Mouse (Mus musculus) fibroblast of lung, adult 2 months (primary cell): Measurements from ENCODE around the gene Gba2.
"Not testable (repeated sequence)": the region's sequence is repeated elsewhere in the genome, so short reads cannot be mapped to it uniquely, and the experiment has no call there.

Experiments used
- DNase-seq: peaks from one replicate; pipeline ENCODE4 v3.0.0-alpha.2; 2011; ENCODE audit warnings: low read depth

Gba2 gene

GRCm38 (mm10) chr4:43578376-43579204 lies at the start of gene Gba2, which contains the start of gene Rgp1:
Gene Gba2, minus strand, starts transcription at chr4:43578873.
Gene Rgp1, plus strand, starts transcription at chr4:43578715.
- DNase-seq = no peak

GRCm38 (mm10) chr4:43620146-43620778 lies 41.6 kb upstream of the Gba2 start:
- DNase-seq = no peak

GRCm38 (mm10) chr4:43613060-43613730 lies 34.5 kb upstream of the Gba2 start:
- DNase-seq = no peak

- DNase-seq = no peak
Measured at GRCm38 (mm10) chr4:43612534-43612933, 33.9 kb upstream of the Gba2 start.

GRCm38 (mm10) chr4:43604751-43605685 lies 26.3 kb upstream of the Gba2 start:
- no peak for DNase-seq

GRCm38 (mm10) chr4:43604099-43604498 lies 25.4 kb upstream of the Gba2 start:
- DNase-seq = no peak

GRCm38 (mm10) chr4:43600195-43600934 lies 21.7 kb upstream of the Gba2 start:
- no peak for DNase-seq

- DNase-seq = no peak
Measured at GRCm38 (mm10) chr4:43598650-43599380, 20.1 kb upstream of the Gba2 start.

- no peak for DNase-seq
Measured at GRCm38 (mm10) chr4:43598200-43598599, 19.5 kb upstream of the Gba2 start.

- DNase-seq = not testable (repeated sequence)
Measured at GRCm38 (mm10) chr4:43596597-43596996, 17.9 kb upstream of the Gba2 start.

- no peak for DNase-seq
Measured at GRCm38 (mm10) chr4:43593453-43593852, 14.8 kb upstream of the Gba2 start.

GRCm38 (mm10) chr4:43591961-43592360 lies 13.3 kb upstream of the Gba2 start:
- DNase-seq = no peak

- no peak for DNase-seq
Measured at GRCm38 (mm10) chr4:43591543-43591942, 12.9 kb upstream of the Gba2 start.

- DNase-seq = no peak
Measured at GRCm38 (mm10) chr4:43587681-43588080, 9.0 kb upstream of the Gba2 start.

GRCm38 (mm10) chr4:43586411-43586810 lies 7.7 kb upstream of the Gba2 start:
- DNase-seq = no peak

GRCm38 (mm10) chr4:43585682-43586081 lies 7.0 kb upstream of the Gba2 start:
- no peak for DNase-seq

- no peak for DNase-seq
Measured at GRCm38 (mm10) chr4:43584444-43585416, 6.1 kb upstream of the Gba2 start, which contains the start of gene Msmp. Gene Msmp, minus strand, starts transcription at chr4:43584494.

GRCm38 (mm10) chr4:43583421-43583820 lies 4.7 kb upstream of the Gba2 start:
- no peak for DNase-seq

- DNase-seq = no peak
Measured at GRCm38 (mm10) chr4:43582241-43582640, 3.6 kb upstream of the Gba2 start.
